Mouse (Mus musculus): ENCODE measurements around the gene Mycbp2.

- TF ChIP-seq CTCF (IDR thresholded peaks at IDR 0.05; ENCODE audit: low read depth, low read length) (no peak), POLR2A (IDR thresholded peaks at IDR 0.05; ENCODE audit: borderline replicate concordance, low read depth, low read length) (no peak)
Observed at GRCm38 (mm10) chr14:103378703-103379102, 32.1 kb upstream of the Mycbp2 start.

Data from bone marrow macrophage, adult 2 months (primary cell).